Mouse (Mus musculus) G1E (cell line): ENCODE measurements around the gene Gm11639. TPM values are rescaled to one million over a fixed set of nuclear protein-coding genes. Genes with fewer than 3 reads are reported as not detected.
A peak's percentile ranks its signal among the peaks of the same experiment; 100 is the strongest.

Experiments
- ATAC-seq: 2 replicates; pipeline ENCODE4 v1.8.0; 2016; ENCODE audit warnings: mild to moderate bottlenecking; ENCODE audit not compliant: insufficient number of reproducible peaks, poor library complexity, low FRiP score, severe bottlenecking; ENCODE audit errors: extremely low read depth
- DNase-seq: peaks from one replicate; pipeline ENCODE4 v3.0.0; 2012; ENCODE audit warnings: low spot score
- H3K27me3 ChIP-seq: 2 replicates; pipeline ENCODE4 v1.6.1; 2012; ENCODE audit warnings: mild to moderate bottlenecking, low read length, inconsistent platforms; ENCODE audit not compliant: insufficient read depth
- H3K36me3 ChIP-seq: replicated peaks from 2 replicates; pipeline ENCODE3; 2012; ENCODE audit warnings: mild to moderate bottlenecking, inconsistent platforms
- H3K4me1 ChIP-seq: 2 replicates; pipeline ENCODE4 v1.6.1; 2012; ENCODE audit warnings: low read depth, low read length, inconsistent platforms, mixed read lengths; ENCODE audit not compliant: insufficient read depth
- H3K4me3 ChIP-seq: 2 replicates; pipeline ENCODE4 v1.5.1; 2012; ENCODE audit warnings: low read depth, mild to moderate bottlenecking, inconsistent platforms, low read length, moderate library complexity, mixed read lengths
- H3K9me3 ChIP-seq: replicated peaks from 2 replicates; pipeline ENCODE4 v1.6.1; 2012; ENCODE audit warnings: inconsistent platforms
- CTCF ChIP-seq: IDR thresholded peaks from 2 replicates; pipeline ENCODE4 v1.5.1; 2012; ENCODE audit warnings: low read depth, low read length, inconsistent platforms, mixed read lengths
- GATA1 ChIP-seq: IDR thresholded peaks from 2 replicates; pipeline ENCODE4 v1.6.1; 2012; ENCODE audit warnings: borderline replicate concordance, low read length, inconsistent platforms, mixed read lengths
- GATA2 ChIP-seq: IDR thresholded peaks from 2 replicates; pipeline ENCODE4 v1.6.1; 2012; ENCODE audit warnings: low read depth, low read length, inconsistent platforms, borderline replicate concordance
- POLR2AphosphoS5 ChIP-seq: IDR thresholded peaks from 2 replicates; pipeline ENCODE4 v1.6.1; 2012; ENCODE audit warnings: low read depth, low read length, inconsistent platforms; ENCODE audit not compliant: insufficient replicate concordance
- TAL1 ChIP-seq: conservative IDR thresholded peaks from 2 replicates; pipeline ENCODE4 v1.6.1; 2012; ENCODE audit warnings: low read depth, low read length, inconsistent platforms, mixed read lengths
- polyA plus RNA-seq: library from polyadenylated mRNA; stranded (reverse); fragments of >175 nt; gene quantifications from 2 replicates; pipeline ENCODE4 v1.2.3, GENCODE M21; 2012
- total RNA-seq, 2 experiments: library from RNA; stranded (forward) in 1 of 2; stranded (reverse) in 1 of 2; fragments of 200-1000 nt in 1 of 2; fragments of >200 nt in 1 of 2; fragmentation: Nextera tagmentation in 1 of 2; gene quantifications; 2 replicates each; pipeline ENCODE4 v1.2.3; 2014 to 2017

Gm11639 gene
- total and polyA plus RNA-seq, 3 experiments = under 0.01 TPM; not detected in 2

GRCm38 (mm10) chr11:105152017-105152300 lies 466.5 kb downstream of the Gm11639 start:
- H3K36me3 ChIP-seq = no peaks in the 10 kb centered on the region
- peaks cover 80% of the 10 kb centered on the region for H3K4me1 ChIP-seq
- DNase-seq (no peak), ATAC-seq (no peak)
- no peak for TF ChIP-seq POLR2AphosphoS5
- TF ChIP-seq GATA2 = no peak
- no peak for TF ChIP-seq TAL1
- TF ChIP-seq CTCF = no peak
- no peak for TF ChIP-seq GATA1
- H3K9me3 ChIP-seq = no peaks in the 10 kb centered on the region
- H3K27me3 ChIP-seq = no peaks in the 10 kb centered on the region
- H3K4me3 ChIP-seq = peak overlapping the region; percentile 62; the same call in 1 of the 2 replicates

- H3K4me3 ChIP-seq = peak overlapping the region; percentile 64; the same call in 1 of the 2 replicates
- TF ChIP-seq TAL1 (peak; percentile 75), CTCF (no peak)
- ATAC-seq = peak; percentile 74
- peak; percentile 52 for DNase-seq
- peaks cover 82% of the 10 kb centered on the region for H3K4me1 ChIP-seq
- no peaks in the 10 kb centered on the region for H3K27me3 ChIP-seq
- H3K36me3 ChIP-seq = no peaks in the 10 kb centered on the region
- H3K9me3 ChIP-seq = no peaks in the 10 kb centered on the region
Observed at GRCm38 (mm10) chr11:105152357-105152899, 466.9 kb downstream of the Gm11639 start.

- Histone ChIP-seq H3K4me1 (peaks cover 90% of the 10 kb centered on the region), H3K36me3 (no peaks in the 10 kb centered on the region), H3K9me3 (no peaks in the 10 kb centered on the region), H3K4me3 (peak overlapping the region; percentile 64; the same call in 1 of the 2 replicates), H3K27me3 (no peaks in the 10 kb centered on the region)
- peak; percentile 27 for DNase-seq
- TF ChIP-seq CTCF (no peak), GATA1 (no peak), GATA2 (no peak), TAL1 (no peak), POLR2AphosphoS5 (no peak)
- ATAC-seq = 0 out of 2 replicates have a peak, but pooled peaks have one; percentile 16
Observed at GRCm38 (mm10) chr11:105153068-105153833, 467.7 kb downstream of the Gm11639 start.

- H3K4me1 ChIP-seq = peaks cover 91% of the 10 kb centered on the region
- TF ChIP-seq GATA2 (no peak), TAL1 (no peak), POLR2AphosphoS5 (no peak), CTCF (no peak)
Observed at GRCm38 (mm10) chr11:105155915-105156314, 470.4 kb downstream of the Gm11639 start.

GRCm38 (mm10) chr11:105156748-105157267 lies 471.3 kb downstream of the Gm11639 start:
- TF ChIP-seq CTCF (no peak), GATA2 (no peak), GATA1 (no peak), POLR2AphosphoS5 (no peak), TAL1 (no peak)
- no peaks in the 10 kb centered on the region for H3K27me3 ChIP-seq
- ATAC-seq (no peak), DNase-seq (no peak)
- H3K36me3 ChIP-seq = peaks cover 26% of the 10 kb centered on the region
- peak overlapping the region; percentile 70 for H3K4me3 ChIP-seq
- no peaks in the 10 kb centered on the region for H3K9me3 ChIP-seq
- H3K4me1 ChIP-seq = peaks cover 88% of the 10 kb centered on the region

More at GRCm38 (mm10) chr11:105155915-105156314, 470.4 kb downstream of the Gm11639 start:
- Histone ChIP-seq H3K4me3 (no peak overlapping the region), H3K9me3 (no peaks in the 10 kb centered on the region), H3K27me3 (no peaks in the 10 kb centered on the region), H3K36me3 (peaks cover 17% of the 10 kb centered on the region)
- ATAC-seq (no peak), DNase-seq (no peak)

GRCm38 (mm10) chr11:105158047-105158446 lies 472.5 kb downstream of the Gm11639 start:
- Histone ChIP-seq H3K27me3 (no peaks in the 10 kb centered on the region), H3K36me3 (peaks cover 34% of the 10 kb centered on the region), H3K4me1 (peaks cover 86% of the 10 kb centered on the region), H3K4me3 (peak overlapping the region; percentile 70), H3K9me3 (no peaks in the 10 kb centered on the region)
- ATAC-seq (no peak), DNase-seq (no peak)
- TF ChIP-seq CTCF (no peak), TAL1 (no peak), GATA1 (no peak), GATA2 (no peak)
